Mouse (Mus musculus): ENCODE results near the gene Atp5g1. TPM values are rescaled to one million over a fixed set of nuclear protein-coding genes. Genes with fewer than 3 reads are reported as not detected.

Gene Atp5g1
- polyA plus RNA-seq, 1 experiment from 2014 or later: 536 TPM

- peak; percentile 56; the same call in 1 of the 2 replicates for ATAC-seq
Observed at GRCm38 (mm10) chr11:96035133-96035532, 40.3 kb downstream of the Atp5g1 start.

GRCm38 (mm10) chr11:96034596-96035052 is 40.8 kb downstream of the Atp5g1 start, which contains the start of gene Snf8:
Gene Snf8, plus strand, starts transcription at chr11:96034885.
- H3K27ac ChIP-seq (ENCODE audit: low read length): peak within 1 kb of the TSS; percentile 72; the same call in 1 of the 2 replicates
- H3K4me3 ChIP-seq (ENCODE audit: low read depth, low read length): peak within 1 kb of the TSS; percentile 72
- peak within 1 kb of the TSS; percentile 70 for H3K4me2 ChIP-seq (ENCODE audit: low read length)
- under 1% methylated on average over 29 of the region's 29 CpGs for whole genome bisulfite sequencing
- H3K36me3 ChIP-seq (ENCODE audit: control insufficient read depth, insufficient read depth, low read length): 0 out of 2 replicates have a peak, but pooled peaks cover 4% of the 10 kb centered on the region
- peaks cover 25% of the 10 kb centered on the region for H3K4me1 ChIP-seq (ENCODE audit: control insufficient read depth, insufficient read depth, low read length)
- H3K27me3 ChIP-seq (ENCODE audit: control insufficient read depth, insufficient read depth, low read depth, low read length): no peaks in the 10 kb centered on the region
- peak within 1 kb of the TSS; percentile 80 for H3K9ac ChIP-seq (ENCODE audit: low read depth, low read length)
- ATAC-seq: peak; percentile 82
- H3K9me3 ChIP-seq (replicated peaks; ENCODE audit: control insufficient read depth, low read length, poor library complexity, severe bottlenecking): no peaks in the 10 kb centered on the region

More at GRCm38 (mm10) chr11:96035133-96035532, 40.3 kb downstream of the Atp5g1 start:
- 9% methylated on average over 6 of the region's 6 CpGs for WGBS
- peaks cover 25% of the 10 kb centered on the region for H3K4me1 ChIP-seq (ENCODE audit: control insufficient read depth, insufficient read depth, low read length)
- H3K27me3 ChIP-seq (ENCODE audit: control insufficient read depth, insufficient read depth, low read depth, low read length): no peaks in the 10 kb centered on the region
- peak overlapping the region; percentile 72 for H3K4me3 ChIP-seq (ENCODE audit: low read depth, low read length)
- no peaks in the 10 kb centered on the region for H3K9me3 ChIP-seq (replicated peaks; ENCODE audit: control insufficient read depth, low read length, poor library complexity, severe bottlenecking)
- H3K4me2 ChIP-seq (ENCODE audit: low read length): peak overlapping the region; percentile 70
- peak overlapping the region; percentile 80 for H3K9ac ChIP-seq (ENCODE audit: low read depth, low read length)
- H3K36me3 ChIP-seq (ENCODE audit: control insufficient read depth, insufficient read depth, low read length): 0 out of 2 replicates have a peak, but pooled peaks cover 4% of the 10 kb centered on the region
- peak overlapping the region; percentile 47; the same call in 1 of the 2 replicates for H3K27ac ChIP-seq (ENCODE audit: low read length)

GRCm38 (mm10) chr11:96034116-96034515 is 41.4 kb downstream of the Atp5g1 start:
- H3K9me3 ChIP-seq (replicated peaks; ENCODE audit: control insufficient read depth, low read length, poor library complexity, severe bottlenecking): no peaks in the 10 kb centered on the region

GRCm38 (mm10) chr11:96033264-96033663 is 42.2 kb downstream of the Atp5g1 start:
- WGBS: 100% methylated on average over 2 of the region's 3 CpGs
- no peaks in the 10 kb centered on the region for H3K9me3 ChIP-seq (replicated peaks; ENCODE audit: control insufficient read depth, low read length, poor library complexity, severe bottlenecking)
- no peaks in the 10 kb centered on the region for H3K36me3 ChIP-seq (ENCODE audit: control insufficient read depth, insufficient read depth, low read length)
- no peaks in the 10 kb centered on the region for H3K27me3 ChIP-seq (ENCODE audit: control insufficient read depth, insufficient read depth, low read depth, low read length)
- no peak for ATAC-seq
- H3K9ac ChIP-seq (ENCODE audit: low read depth, low read length): no peak overlapping the region
- no peak overlapping the region for H3K27ac ChIP-seq (ENCODE audit: low read length)
- no peak overlapping the region for H3K4me2 ChIP-seq (ENCODE audit: low read length)
- H3K4me3 ChIP-seq (ENCODE audit: low read depth, low read length): no peak overlapping the region
- peaks cover 25% of the 10 kb centered on the region for H3K4me1 ChIP-seq (ENCODE audit: control insufficient read depth, insufficient read depth, low read length)

More at GRCm38 (mm10) chr11:96034116-96034515, 41.4 kb downstream of the Atp5g1 start:
- peak overlapping the region; percentile 70 for H3K4me2 ChIP-seq (ENCODE audit: low read length)
- no peak overlapping the region; the same call in 1 of the 2 replicates for H3K9ac ChIP-seq (ENCODE audit: low read depth, low read length)
- H3K4me1 ChIP-seq (ENCODE audit: control insufficient read depth, insufficient read depth, low read length): peaks cover 25% of the 10 kb centered on the region
- no peaks in the 10 kb centered on the region for H3K27me3 ChIP-seq (ENCODE audit: control insufficient read depth, insufficient read depth, low read depth, low read length)
- H3K4me3 ChIP-seq (ENCODE audit: low read depth, low read length): peak overlapping the region; percentile 72
- 0 out of 2 replicates have a peak overlapping the region, but pooled peaks have one; percentile 72 for H3K27ac ChIP-seq (ENCODE audit: low read length)
- no peak for ATAC-seq
- no peaks in the 10 kb centered on the region for H3K36me3 ChIP-seq (ENCODE audit: control insufficient read depth, insufficient read depth, low read length)
- 42% methylated on average over 8 of the region's 8 CpGs for WGBS

GRCm38 (mm10) chr11:96031701-96032100 is 43.8 kb downstream of the Atp5g1 start:
- Histone ChIP-seq H3K27me3 (ENCODE audit: control insufficient read depth, insufficient read depth, low read depth, low read length) (no peaks in the 10 kb centered on the region), H3K36me3 (ENCODE audit: control insufficient read depth, insufficient read depth, low read length) (no peaks in the 10 kb centered on the region), H3K4me1 (ENCODE audit: control insufficient read depth, insufficient read depth, low read length) (peaks cover 18% of the 10 kb centered on the region), H3K9ac (ENCODE audit: low read depth, low read length) (no peak overlapping the region), H3K27ac (ENCODE audit: low read length) (no peak overlapping the region), H3K9me3 (replicated peaks; ENCODE audit: control insufficient read depth, low read length, poor library complexity, severe bottlenecking) (no peaks in the 10 kb centered on the region), H3K4me2 (ENCODE audit: low read length) (no peak overlapping the region), H3K4me3 (ENCODE audit: low read depth, low read length) (no peak overlapping the region)
- 87% methylated on average over 2 of the region's 2 CpGs for WGBS
- no peak for ATAC-seq

GRCm38 (mm10) chr11:96030571-96030970 is 44.9 kb downstream of the Atp5g1 start:
- Histone ChIP-seq H3K4me2 (ENCODE audit: low read length) (no peak overlapping the region), H3K27me3 (ENCODE audit: control insufficient read depth, insufficient read depth, low read depth, low read length) (no peaks in the 10 kb centered on the region), H3K4me3 (ENCODE audit: low read depth, low read length) (no peak overlapping the region), H3K9ac (ENCODE audit: low read depth, low read length) (no peak overlapping the region), H3K36me3 (ENCODE audit: control insufficient read depth, insufficient read depth, low read length) (no peaks in the 10 kb centered on the region), H3K9me3 (replicated peaks; ENCODE audit: control insufficient read depth, low read length, poor library complexity, severe bottlenecking) (no peaks in the 10 kb centered on the region), H3K4me1 (ENCODE audit: control insufficient read depth, insufficient read depth, low read length) (peaks cover 8% of the 10 kb centered on the region), H3K27ac (ENCODE audit: low read length) (no peak overlapping the region)
- ATAC-seq: no peak
- 90% methylated on average over 3 of the region's 3 CpGs for WGBS

GRCm38 (mm10) chr11:96028130-96028529 is 47.3 kb downstream of the Atp5g1 start:
- no peaks in the 10 kb centered on the region for H3K4me1 ChIP-seq (ENCODE audit: control insufficient read depth, insufficient read depth, low read length)
- no peaks in the 10 kb centered on the region for H3K36me3 ChIP-seq (ENCODE audit: control insufficient read depth, insufficient read depth, low read length)
- H3K9me3 ChIP-seq (replicated peaks; ENCODE audit: control insufficient read depth, low read length, poor library complexity, severe bottlenecking): no peaks in the 10 kb centered on the region
- H3K9ac ChIP-seq (ENCODE audit: low read depth, low read length): no peak overlapping the region
- H3K27me3 ChIP-seq (ENCODE audit: control insufficient read depth, insufficient read depth, low read depth, low read length): no peaks in the 10 kb centered on the region; the same call in 1 of the 2 replicates
- WGBS: 68% methylated on average over 5 of the region's 5 CpGs
- ATAC-seq: no peak
- no peak overlapping the region for H3K4me2 ChIP-seq (ENCODE audit: low read length)
- no peak overlapping the region for H3K27ac ChIP-seq (ENCODE audit: low read length)
- H3K4me3 ChIP-seq (ENCODE audit: low read depth, low read length): no peak overlapping the region

- H3K4me2 ChIP-seq (ENCODE audit: low read length): no peak overlapping the region
- ATAC-seq: no peak
- H3K4me1 ChIP-seq (ENCODE audit: control insufficient read depth, insufficient read depth, low read length): no peaks in the 10 kb centered on the region
- 71% methylated on average over 4 of the region's 4 CpGs for WGBS
- H3K27me3 ChIP-seq (ENCODE audit: control insufficient read depth, insufficient read depth, low read depth, low read length): no peaks in the 10 kb centered on the region; the same call in 1 of the 2 replicates
- no peak overlapping the region for H3K9ac ChIP-seq (ENCODE audit: low read depth, low read length)
- no peak overlapping the region for H3K4me3 ChIP-seq (ENCODE audit: low read depth, low read length)
- no peak overlapping the region for H3K27ac ChIP-seq (ENCODE audit: low read length)
- H3K9me3 ChIP-seq (replicated peaks; ENCODE audit: control insufficient read depth, low read length, poor library complexity, severe bottlenecking): no peaks in the 10 kb centered on the region
- H3K36me3 ChIP-seq (ENCODE audit: control insufficient read depth, insufficient read depth, low read length): no peaks in the 10 kb centered on the region
Observed at GRCm38 (mm10) chr11:96020622-96021021, 54.8 kb downstream of the Atp5g1 start.
